17 mouse cellular contexts compared by ENCODE assay signal in the genomic region with DNA sequence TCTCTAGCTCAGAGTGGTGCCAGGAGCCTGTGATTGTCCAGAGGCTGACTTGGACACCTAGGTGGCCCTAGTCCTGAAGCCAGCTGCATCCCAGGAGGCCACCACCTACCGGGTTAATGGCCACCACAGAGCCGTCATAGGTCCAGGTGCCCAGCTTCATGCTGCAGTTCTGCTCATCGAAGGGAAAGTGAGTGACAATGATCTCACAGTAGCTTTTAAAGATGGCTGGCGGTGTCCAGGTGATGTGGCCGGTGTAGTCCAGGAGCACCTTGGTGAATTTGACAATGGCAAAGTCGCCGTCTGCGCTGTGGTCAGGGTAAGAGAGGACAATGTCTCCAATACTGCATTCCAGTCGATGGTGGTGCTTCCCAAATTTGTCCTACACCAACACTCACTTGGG. TPM values are rescaled to one million over a fixed set of nuclear protein-coding genes. Genes with fewer than 3 reads are reported as not detected.
"Had no signal": no experiment of that assay in that cellular context is flagged by ENCODE, and none has a peak within 500 bp of the region (broad histone marks: within the 10 kb centered on the region; RNA-seq: fewer than 3 reads in every experiment).

No protein-coding gene starts in this region.

- H3K36me3 ChIP-seq: midbrain, embryonic 10.5 days; midbrain, embryonic 13.5 days; midbrain, embryonic 15.5 days; neural tube, embryonic 12.5 days; stomach, embryonic 15.5 days had no signal

- H3K4me1 ChIP-seq: stomach, embryonic 15.5 days had no signal

- H3K4me3 ChIP-seq: midbrain, embryonic 10.5 days; midbrain, embryonic 13.5 days; midbrain, embryonic 15.5 days; neural tube, embryonic 12.5 days; stomach, embryonic 15.5 days had no signal

- H3K27ac ChIP-seq: midbrain, embryonic 10.5 days; midbrain, embryonic 13.5 days; midbrain, embryonic 15.5 days; neural tube, embryonic 12.5 days; stomach, embryonic 15.5 days; stomach, postnatal 0 days had no signal

- H3K9me3 ChIP-seq: midbrain, embryonic 10.5 days; midbrain, embryonic 13.5 days; midbrain, embryonic 15.5 days; neural tube, embryonic 12.5 days; stomach, embryonic 15.5 days had no signal

- H3K9ac ChIP-seq: lung, embryonic 14.5 days; midbrain, embryonic 13.5 days; midbrain, embryonic 15.5 days; neural tube, embryonic 12.5 days; stomach, embryonic 15.5 days had no signal

- ATAC-seq: midbrain, embryonic 13.5 days had no signal

- H3K4me2 ChIP-seq: lung, embryonic 14.5 days; midbrain, embryonic 13.5 days; midbrain, embryonic 15.5 days; neural tube, embryonic 12.5 days; stomach, embryonic 15.5 days had no signal

- H3K27me3 ChIP-seq: neural tube, embryonic 12.5 days; stomach, embryonic 15.5 days had no signal

- DNase-seq: lung, adult 18-20 months; lung, embryonic 14.5 days; lung, postnatal 10 days; lung, postnatal 4 days; right cerebral cortex, postnatal 14 days; thymus, adult 2 months; thymus, postnatal 25 days; thymus, postnatal 4 days had no signal

RNA-seq across cellular contexts. Expression of a gene that starts 8.8 kb away (rescaled TPM):
- total RNA-seq: megakaryocyte, adult 5-6 weeks; neutrophil, adult 5-6 weeks had no signal
- polyA plus RNA-seq: spleen, adult 2 months had no signal
